Mouse (Mus musculus) gastrocnemius, postnatal 14 days (tissue): Measurements from ENCODE around the gene Mthfs. TPM values are rescaled to one million over a fixed set of nuclear protein-coding genes. Genes with fewer than 3 reads are reported as not detected.
A peak's percentile ranks its signal among the peaks of the same experiment; 100 is the strongest.
"Not testable (repeated sequence)": the region's sequence is repeated elsewhere in the genome, so short reads cannot be mapped to it uniquely, and the experiment has no call there.

ENCODE experiments used
- DNase-seq: peaks from one replicate; pipeline ENCODE4 v3.0.0; 2021; ENCODE audit warnings: mixed read lengths
- intact Hi-C: fragments of 180-260 bp; cut with DNase I; formaldehyde crosslinking; loops from one replicate; pipeline ENCODE4 v1.15.1; 2025; ENCODE audit warnings: low total_unique reads
- long read RNA-seq, 2 experiments: library from polyadenylated mRNA; stranded (forward); transcript quantifications; one replicate each; pipeline ENCODE4 v2.0.0; 2021
- total RNA-seq, 2 experiments: library from RNA; stranded (reverse); gene quantifications; 2 replicates each; pipeline ENCODE4 v1.2.3; 2021

Mthfs gene
- total RNA-seq, result 1 to 10 TPM; 7.2 to 7.7 TPM
- long read RNA-seq, experiment 1, partial matches to known transcripts, result 0 of 6 reads
- long read RNA-seq, experiment 1, other reads (novel, unspliced or antisense), result 2 of 6 reads
- long read RNA-seq, experiment 2, partial matches to known transcripts, result 0 of 4 reads
- long read RNA-seq, experiment 2, other reads (novel, unspliced or antisense), result 1 of 4 reads

- DNase-seq, intact Hi-C loops: not testable (repeated sequence)
These were observed at the start of gene Mthfs for GRCm38 (mm10) chr9:89210353-89211064. Mthfs (plus strand) TSS chr9:89210676.

- DNase-seq, intact Hi-C loops: not testable (repeated sequence)
These were observed 37.9 kb upstream of the Mthfs start for GRCm38 (mm10) chr9:89172539-89172938.

- peak; percentile 36 for DNase-seq
- intact Hi-C loops, result not testable (repeated sequence)
These were observed 31.6 kb upstream of the Mthfs start for GRCm38 (mm10) chr9:89178833-89179232.

- DNase-seq, intact Hi-C loops: not testable (repeated sequence)
These were observed 31.0 kb upstream of the Mthfs start for GRCm38 (mm10) chr9:89179469-89179868.

GRCm38 (mm10) chr9:89187006-89187405 lies 23.5 kb upstream of the Mthfs start:
- intact Hi-C loops, DNase-seq: not testable (repeated sequence)

GRCm38 (mm10) chr9:89195483-89195882 lies 15.0 kb upstream of the Mthfs start:
- intact Hi-C loops, result not testable (repeated sequence)

GRCm38 (mm10) chr9:89197509-89197908 lies 13.0 kb upstream of the Mthfs start:
- intact Hi-C loops, DNase-seq: not testable (repeated sequence)

More at GRCm38 (mm10) chr9:89195483-89195882, 15.0 kb upstream of the Mthfs start:
- DNase-seq, result not testable (repeated sequence)

GRCm38 (mm10) chr9:89198349-89198748 lies 12.1 kb upstream of the Mthfs start:
- DNase-seq, intact Hi-C loops: not testable (repeated sequence)

GRCm38 (mm10) chr9:89198969-89199416 lies 11.5 kb upstream of the Mthfs start, which contains the start of the genes Bcl2a1b and Gm29094:
Bcl2a1b (plus strand) TSS chr9:89199209.
Gm29094 (plus strand) TSS chr9:89199379.
- intact Hi-C loops, DNase-seq: not testable (repeated sequence)

- intact Hi-C loops, DNase-seq: not testable (repeated sequence)
These were observed 8.2 kb upstream of the Mthfs start for GRCm38 (mm10) chr9:89202256-89202655.

GRCm38 (mm10) chr9:89208939-89209338 lies 1.5 kb upstream of the Mthfs start:
- intact Hi-C loops, DNase-seq: not testable (repeated sequence)

GRCm38 (mm10) chr9:89211065-89211858 lies 786 bp downstream of the Mthfs start:
- intact Hi-C loops, result not testable (repeated sequence)
- peak; percentile 77 for DNase-seq

- DNase-seq, result peak; percentile 13
- intact Hi-C loops, result not testable (repeated sequence)
These were observed 2.0 kb downstream of the Mthfs start for GRCm38 (mm10) chr9:89212428-89212827.

- DNase-seq, intact Hi-C loops: not testable (repeated sequence)
These were observed 7.7 kb downstream of the Mthfs start for GRCm38 (mm10) chr9:89218174-89218573.

- intact Hi-C loops, DNase-seq: not testable (repeated sequence)
These were observed 9.2 kb downstream of the Mthfs start for GRCm38 (mm10) chr9:89219668-89220067.

- DNase-seq, intact Hi-C loops: not testable (repeated sequence)
These were observed 10.3 kb downstream of the Mthfs start for GRCm38 (mm10) chr9:89220704-89221287.

- intact Hi-C loops, result no loop called here
- no peak for DNase-seq
These were observed 15.6 kb downstream of the Mthfs start for GRCm38 (mm10) chr9:89226071-89226470.

- no peak for DNase-seq
- intact Hi-C loops, result no loop called here
These were observed 17.6 kb downstream of the Mthfs start for GRCm38 (mm10) chr9:89228122-89228521.

- intact Hi-C loops, DNase-seq: not testable (repeated sequence)
These were observed 20.5 kb downstream of the Mthfs start for GRCm38 (mm10) chr9:89230897-89231497.
